Mouse (Mus musculus) heart, embryonic 16.5 days (tissue): ENCODE measurements around the gene Micu2. TPM values are rescaled to one million over a fixed set of nuclear protein-coding genes. Genes with fewer than 3 reads are reported as not detected.

ENCODE experiments used
- ATAC-seq: fragments of 200-750 bp; cut with Nextera tagmentation; replicated peaks from 2 replicates; pipeline ENCODE4 v1.8.0; 2017; ENCODE audit warnings: moderate number of reproducible peaks; ENCODE audit not compliant: insufficient read depth, low FRiP score; ENCODE audit errors: extremely low read depth
- H3K27ac ChIP-seq: fragments of 300-500 bp; sonication (generic); 2 replicates; pipeline ENCODE4 v1.5.1; 2014; ENCODE audit warnings: mild to moderate bottlenecking, low read length, control low read depth, moderate library complexity
- H3K27me3 ChIP-seq: fragments of 300-500 bp; sonication (generic); 2 replicates; pipeline ENCODE4 v1.6.1; 2014; ENCODE audit warnings: low read length, mixed read lengths; ENCODE audit not compliant: control insufficient read depth, insufficient read depth
- H3K36me3 ChIP-seq: fragments of 300-500 bp; sonication (generic); 2 replicates; pipeline ENCODE4 v1.6.1; 2014; ENCODE audit not compliant: control insufficient read depth, insufficient read depth
- H3K4me1 ChIP-seq: fragments of 300-500 bp; sonication (generic); 2 replicates; pipeline ENCODE4 v1.6.1; 2014; ENCODE audit warnings: low read length, mixed read lengths; ENCODE audit not compliant: control insufficient read depth, insufficient read depth
- H3K4me2 ChIP-seq: fragments of 300-500 bp; sonication (generic); 2 replicates; pipeline ENCODE4 v1.6.1; 2014; ENCODE audit warnings: low read depth, mild to moderate bottlenecking, control low read depth, low read length
- H3K4me3 ChIP-seq: fragments of 300-500 bp; sonication (generic); 2 replicates; pipeline ENCODE4 v1.5.1; 2014; ENCODE audit warnings: mild to moderate bottlenecking, control low read depth, low read length
- H3K9ac ChIP-seq: fragments of 300-500 bp; sonication (generic); 2 replicates; pipeline ENCODE4 v1.6.1; 2014; ENCODE audit warnings: low read length, control low read depth
- H3K9me3 ChIP-seq: fragments of 300-500 bp; sonication (generic); replicated peaks from 2 replicates; pipeline ENCODE4 v1.6.1; 2016; ENCODE audit warnings: low read length; ENCODE audit not compliant: control insufficient read depth
- WGBS: fragments of 180-500 bp; shearing (Covaris S2); extraction: QIAGEN DNeasy Blood & Tissue Kit; methylation state at CpG from one replicate; pipeline ENCODE4 v1.1.7; 2014; 5-methylcytosine and 5-hydroxymethylcytosine counted together
- polyA plus RNA-seq: library from polyadenylated mRNA; unstranded; fragments of >200 nt; fragmentation: Nextera tagmentation; extraction: Ambion mirVana; gene quantifications from 2 replicates; pipeline ENCODE4 v1.2.1, GENCODE M21; 2015

Micu2 gene
- polyA plus RNA-seq, 1 experiment from 2014 or later = 88.7 TPM

DNA sequence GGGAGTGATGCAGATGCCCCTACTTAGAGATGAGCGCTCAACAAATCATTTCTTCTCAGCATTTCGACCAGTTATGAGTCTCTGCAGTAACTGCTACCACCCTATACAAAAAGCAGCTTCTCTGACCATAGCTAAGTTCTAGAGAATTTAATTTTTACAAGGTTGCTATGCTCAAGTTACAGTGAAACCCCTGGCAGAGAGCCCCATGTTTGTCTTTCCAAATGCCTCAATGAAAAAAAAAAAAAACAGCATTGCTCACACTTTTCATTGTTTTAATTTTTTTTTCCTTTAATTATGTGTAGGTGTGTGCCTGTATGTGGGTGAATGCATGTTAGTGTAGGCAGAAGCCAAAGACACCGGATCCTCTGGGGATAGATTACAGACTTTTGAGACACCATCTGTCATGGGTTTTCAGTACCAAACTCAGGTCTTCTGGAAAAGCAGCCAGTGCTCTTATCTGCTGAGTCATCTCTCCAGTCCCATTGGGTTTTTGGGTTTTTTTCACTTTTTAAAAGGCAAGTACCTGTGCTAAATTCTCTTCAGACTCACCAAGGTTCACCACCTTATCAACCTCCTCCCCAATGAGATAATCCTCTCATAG is 132.3 kb downstream of the Micu2 start:
- Histone ChIP-seq H3K4me3 (no peak overlapping the region), H3K27me3 (no peaks in the 10 kb centered on the region), H3K9ac (no peak overlapping the region), H3K36me3 (peaks cover 27% of the 10 kb centered on the region), H3K4me1 (no peaks in the 10 kb centered on the region), H3K27ac (no peak overlapping the region), H3K4me2 (no peak overlapping the region), H3K9me3 (no peaks in the 10 kb centered on the region)
- 90% methylated on average over 3 of the region's 3 CpGs for WGBS
- no peak for ATAC-seq

Other genes starting within 250 kb of the Micu2 start
- 19.4 and 24.4 TPM in 2 replicates for gene Lats2, start 240.9 kb downstream of the Micu2 start, polyA plus RNA-seq
- gene Sap18, start 201.1 kb downstream of the Micu2 start, polyA plus RNA-seq = 15.5 and 16.4 TPM in 2 replicates
- gene Ska3, start 173.1 kb downstream of the Micu2 start, polyA plus RNA-seq = 23.4 and 24.7 TPM in 2 replicates
- gene Mrpl57, start 173.0 kb downstream of the Micu2 start, polyA plus RNA-seq = 133 and 140 TPM in 2 replicates
- gene Zdhhc20, start 109.0 kb downstream of the Micu2 start, polyA plus RNA-seq = 36.5 and 40.9 TPM in 2 replicates
- gene Fgf9, start 71.3 kb upstream of the Micu2 start, polyA plus RNA-seq = 6.5 and 9.1 TPM in 2 replicates